Mouse (Mus musculus) embryonic facial prominence, embryonic 15.5 days (tissue): ENCODE measurements around the gene Ikzf5. TPM values are rescaled to one million over a fixed set of nuclear protein-coding genes. Genes with fewer than 3 reads are reported as not detected.
A peak's percentile ranks its signal among the peaks of the same experiment; 100 is the strongest.
"Not testable (repeated sequence)": the region's sequence is repeated elsewhere in the genome, so short reads cannot be mapped to it uniquely, and the experiment has no call there.

Source experiments
- ATAC-seq: fragments of 200-750 bp; cut with Nextera tagmentation; 2 replicates; pipeline ENCODE4 v1.8.0; 2017; ENCODE audit warnings: low read depth, moderate TSS enrichment; ENCODE audit not compliant: insufficient number of reproducible peaks, low FRiP score, low TSS enrichment
- H3K27ac ChIP-seq: fragments of 300-500 bp; sonication (generic); replicated peaks from 2 replicates; pipeline ENCODE4 v1.5.1; 2015; ENCODE audit warnings: mild to moderate bottlenecking, inconsistent platforms
- H3K27me3 ChIP-seq: fragments of 300-500 bp; sonication (generic); 2 replicates; pipeline ENCODE4 v1.6.1; 2015; ENCODE audit warnings: inconsistent platforms
- H3K36me3 ChIP-seq: fragments of 300-500 bp; sonication (generic); 2 replicates; pipeline ENCODE4 v1.6.1; 2015; ENCODE audit warnings: mild to moderate bottlenecking, inconsistent platforms
- H3K4me1 ChIP-seq: fragments of 300-500 bp; sonication (generic); 2 replicates; pipeline ENCODE4 v1.6.1; 2015; ENCODE audit warnings: inconsistent platforms
- H3K4me2 ChIP-seq: fragments of 300-500 bp; sonication (generic); replicated peaks from 2 replicates; pipeline ENCODE4 v1.6.1; 2015; ENCODE audit warnings: mild to moderate bottlenecking, inconsistent platforms
- H3K4me3 ChIP-seq: fragments of 300-500 bp; sonication (generic); replicated peaks from 2 replicates; pipeline ENCODE4 v1.5.1; 2015; ENCODE audit warnings: mild to moderate bottlenecking, inconsistent platforms
- H3K9ac ChIP-seq: fragments of 300-500 bp; sonication (generic); 2 replicates; pipeline ENCODE4 v1.6.1; 2015; ENCODE audit warnings: inconsistent platforms
- H3K9me3 ChIP-seq: fragments of 300-500 bp; sonication (generic); replicated peaks from 2 replicates; pipeline ENCODE4 v1.6.1; 2016; ENCODE audit warnings: inconsistent platforms
- WGBS: fragments of 180-500 bp; shearing (Covaris S2); methylation state at CpG from one replicate; pipeline ENCODE4 v1.1.7; 2015; 5-methylcytosine and 5-hydroxymethylcytosine counted together
- polyA plus RNA-seq: library from polyadenylated mRNA; unstranded; fragments of >200 nt; fragmentation: Nextera tagmentation; extraction: Ambion mirVana; gene quantifications from 2 replicates; pipeline ENCODE4 v1.2.1, GENCODE M21; 2015

Gene Ikzf5
- 12.4 and 13.1 TPM in 2 replicates for polyA plus RNA-seq

DNA sequence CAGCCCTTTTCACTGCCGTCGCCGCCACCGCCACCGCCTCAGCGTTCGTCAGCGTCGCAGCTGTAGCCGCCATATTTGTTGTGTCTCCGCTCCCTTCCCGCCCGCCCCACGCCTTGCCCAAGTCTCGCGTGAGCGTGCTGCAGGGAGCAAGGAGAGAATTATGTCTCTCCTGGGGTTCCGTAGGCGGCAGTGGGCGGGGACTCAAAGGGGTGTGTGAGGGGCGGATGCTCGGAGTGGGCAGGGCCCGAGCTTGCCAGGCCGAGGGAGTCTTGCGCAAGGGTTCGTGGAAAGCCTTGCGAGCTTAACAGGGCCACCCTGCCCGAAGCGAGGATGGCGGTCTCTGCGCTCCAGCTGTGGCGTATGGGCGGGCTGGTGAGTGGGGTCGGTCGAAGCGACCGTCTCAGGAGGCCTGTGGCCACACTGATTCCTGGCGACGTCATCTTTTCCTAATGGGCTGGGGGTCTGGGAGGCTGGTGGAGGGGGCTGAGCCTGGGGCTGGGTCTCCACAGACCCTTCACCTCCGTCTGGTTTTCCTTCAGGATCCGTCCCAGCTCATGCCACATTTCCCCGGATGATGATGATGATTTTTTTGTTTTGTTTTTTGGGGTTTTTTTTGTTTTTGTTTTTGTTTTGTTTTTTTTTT lies at the start of gene Ikzf5, which contains the start of gene Acadsb:
Gene Ikzf5, minus strand, starts transcription at position 106 of the 643 bp plus-strand sequence.
Gene Acadsb, plus strand, starts transcription at position 186 of the 643 bp plus-strand sequence.
- Histone ChIP-seq H3K4me2 (peak within 1 kb of the TSS; percentile 61), H3K9me3 (no peaks in the 10 kb centered on the region), H3K27me3 (no peaks in the 10 kb centered on the region), H3K36me3 (no peaks in the 10 kb centered on the region), H3K4me1 (peaks cover 17% of the 10 kb centered on the region; the same call in 1 of the 2 replicates), H3K27ac (peak within 1 kb of the TSS; percentile 82), H3K4me3 (peak within 1 kb of the TSS; percentile 98), H3K9ac (peak within 1 kb of the TSS; percentile 86)
- WGBS = 0% methylated on average over 41 of the region's 42 CpGs
- peak; percentile 100 for ATAC-seq

DNA sequence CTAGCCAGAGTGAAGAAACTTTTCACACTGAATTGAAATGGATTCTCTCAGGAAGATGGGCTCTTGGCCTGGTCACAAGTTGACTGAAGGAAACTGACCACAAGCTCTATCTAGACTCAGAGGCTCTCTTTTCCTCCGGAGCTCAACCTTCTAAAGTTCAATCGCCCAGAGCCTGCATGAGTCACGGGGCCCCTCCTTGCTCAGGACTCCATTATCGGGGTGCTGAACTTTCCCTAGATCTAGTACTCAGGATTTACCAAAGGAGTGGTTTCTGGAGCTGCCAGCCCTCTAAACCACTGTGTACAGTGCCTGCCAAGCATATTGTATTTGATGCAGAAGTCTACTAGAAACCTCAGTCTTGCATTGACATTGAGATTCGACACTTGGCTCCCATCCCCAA lies 46.4 kb upstream of the Ikzf5 start:
- Histone ChIP-seq H3K9ac (no peak overlapping the region), H3K9me3 (no peaks in the 10 kb centered on the region), H3K36me3 (no peaks in the 10 kb centered on the region), H3K27me3 (no peaks in the 10 kb centered on the region), H3K4me3 (no peak overlapping the region), H3K4me2 (no peak overlapping the region), H3K27ac (no peak overlapping the region), H3K4me1 (no peaks in the 10 kb centered on the region)
- ATAC-seq = no peak
- WGBS = 85% methylated on average over 5 of the region's 5 CpGs

- Histone ChIP-seq H3K27me3 (no peaks in the 10 kb centered on the region), H3K4me2 (no peak overlapping the region), H3K9me3 (no peaks in the 10 kb centered on the region), H3K4me1 (no peaks in the 10 kb centered on the region), H3K9ac (no peak overlapping the region), H3K27ac (no peak overlapping the region), H3K4me3 (no peak overlapping the region), H3K36me3 (peaks cover 27% of the 10 kb centered on the region)
- 64% methylated on average over 3 of the region's 3 CpGs for WGBS
- ATAC-seq = no peak
Measured at GRCm38 (mm10) chr7:131437051-131437450, 26.7 kb upstream of the Ikzf5 start.

DNA sequence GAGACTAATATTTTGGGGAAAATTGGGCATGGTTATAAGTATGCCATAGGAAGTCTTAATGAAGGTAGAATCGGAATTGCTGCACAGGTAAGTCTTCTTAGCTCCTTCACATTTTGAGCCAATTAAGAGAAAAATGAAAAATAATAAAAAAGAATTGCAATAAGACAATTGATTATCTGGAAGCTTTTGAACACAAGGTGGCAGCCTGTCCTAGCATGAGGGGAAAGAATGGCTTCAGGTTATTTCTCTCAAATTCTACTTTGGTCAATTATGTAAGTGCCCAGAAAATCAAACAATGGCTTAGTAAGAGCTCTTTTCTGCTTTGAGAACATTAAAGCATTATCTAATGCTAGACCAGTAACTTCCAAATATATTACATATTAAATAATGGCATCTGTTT lies 24.0 kb upstream of the Ikzf5 start:
- H3K36me3 ChIP-seq = peaks cover 37% of the 10 kb centered on the region
- no peak for ATAC-seq

DNA sequence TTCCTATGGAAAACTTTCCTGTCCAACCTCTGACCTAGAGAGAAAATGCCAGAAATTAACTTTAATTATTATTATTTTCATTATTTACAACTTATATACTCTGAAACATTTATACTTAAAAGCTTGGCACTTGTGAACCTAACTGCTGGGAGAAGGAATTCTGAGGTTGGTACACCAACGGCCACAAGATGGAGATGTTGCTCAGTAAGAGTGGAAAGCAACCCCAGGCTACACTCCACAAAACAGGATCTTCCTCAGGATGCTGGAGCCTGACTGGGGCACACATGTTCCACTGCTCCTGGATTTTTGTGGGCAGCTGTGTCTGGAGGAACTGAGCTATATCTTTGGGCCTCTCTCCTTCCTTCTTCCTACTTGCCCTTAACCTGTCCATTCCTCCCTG lies 21.9 kb upstream of the Ikzf5 start:
- no peaks in the 10 kb centered on the region for H3K27me3 ChIP-seq
- H3K36me3 ChIP-seq = peaks cover 44% of the 10 kb centered on the region
- WGBS = 19% methylated on average over 1 of the region's 1 CpGs
- no peak overlapping the region for H3K4me3 ChIP-seq
- no peaks in the 10 kb centered on the region for H3K9me3 ChIP-seq
- H3K9ac ChIP-seq = no peak overlapping the region
- no peak for ATAC-seq
- H3K4me1 ChIP-seq = no peaks in the 10 kb centered on the region
- H3K27ac ChIP-seq = no peak overlapping the region
- no peak overlapping the region for H3K4me2 ChIP-seq

More for the DNA sequence above, 24.0 kb upstream of the Ikzf5 start:
- 78% methylated on average over 1 of the region's 1 CpGs for WGBS
- no peak overlapping the region for H3K4me3 ChIP-seq
- H3K27ac ChIP-seq = no peak overlapping the region
- H3K4me2 ChIP-seq = no peak overlapping the region
- H3K4me1 ChIP-seq = no peaks in the 10 kb centered on the region
- H3K9ac ChIP-seq = no peak overlapping the region
- H3K27me3 ChIP-seq = no peaks in the 10 kb centered on the region
- H3K9me3 ChIP-seq = no peaks in the 10 kb centered on the region

- WGBS = 83% methylated on average over 5 of the region's 5 CpGs
- no peaks in the 10 kb centered on the region for H3K27me3 ChIP-seq
- no peak overlapping the region for H3K4me2 ChIP-seq
- H3K9me3 ChIP-seq = no peaks in the 10 kb centered on the region
- no peak for ATAC-seq
- H3K27ac ChIP-seq = no peak overlapping the region
- no peak overlapping the region for H3K9ac ChIP-seq
- H3K4me1 ChIP-seq = no peaks in the 10 kb centered on the region
- peaks cover 42% of the 10 kb centered on the region for H3K36me3 ChIP-seq
- H3K4me3 ChIP-seq = no peak overlapping the region
Measured at GRCm38 (mm10) chr7:131427331-131427730, 17.0 kb upstream of the Ikzf5 start.

- Histone ChIP-seq H3K4me2 (no peak overlapping the region), H3K36me3 (peaks cover 26% of the 10 kb centered on the region; the same call in 1 of the 2 replicates), H3K27me3 (no peaks in the 10 kb centered on the region), H3K9me3 (no peaks in the 10 kb centered on the region), H3K4me3 (no peak overlapping the region), H3K9ac (no peak overlapping the region), H3K27ac (no peak overlapping the region), H3K4me1 (no peaks in the 10 kb centered on the region)
- ATAC-seq = no peak
- WGBS = 79% methylated on average over 2 of the region's 2 CpGs
Measured at GRCm38 (mm10) chr7:131424912-131425311, 14.6 kb upstream of the Ikzf5 start.

- Histone ChIP-seq H3K4me2 (no peak overlapping the region), H3K36me3 (no peaks in the 10 kb centered on the region), H3K27me3 (no peaks in the 10 kb centered on the region), H3K4me1 (no peaks in the 10 kb centered on the region), H3K27ac (no peak overlapping the region), H3K9ac (no peak overlapping the region), H3K9me3 (no peaks in the 10 kb centered on the region), H3K4me3 (no peak overlapping the region)
- ATAC-seq = no peak
Measured at GRCm38 (mm10) chr7:131417605-131418004, 7.3 kb upstream of the Ikzf5 start.

DNA sequence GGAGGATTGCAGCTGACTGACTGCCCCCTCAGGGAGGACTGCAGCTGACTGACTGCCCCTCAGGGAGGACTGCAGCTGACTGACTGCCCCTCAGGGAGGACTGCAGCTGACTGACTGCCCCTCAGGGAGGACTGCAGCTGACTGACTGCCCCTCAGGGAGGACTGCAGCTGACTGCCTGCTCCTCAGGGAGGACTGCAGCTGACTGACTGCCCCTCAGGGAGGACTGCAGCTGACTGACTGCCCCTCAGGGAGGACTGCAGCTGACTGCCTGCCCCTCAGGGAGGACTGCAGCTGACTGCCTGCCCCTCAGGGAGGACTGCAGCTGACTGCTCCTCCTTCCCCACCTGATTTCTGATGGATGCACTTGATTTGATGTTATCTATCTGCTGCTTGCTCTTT lies 6.4 kb upstream of the Ikzf5 start:
- H3K27me3 ChIP-seq, H3K4me2 ChIP-seq, H3K36me3 ChIP-seq, ATAC-seq, H3K27ac ChIP-seq, H3K9ac ChIP-seq, H3K9me3 ChIP-seq, H3K4me3 ChIP-seq, H3K4me1 ChIP-seq: not testable (repeated sequence)

- peak overlapping the region; percentile 98 for H3K4me3 ChIP-seq
- 59% methylated on average over 2 of the region's 2 CpGs for WGBS
- H3K4me2 ChIP-seq = no peak overlapping the region; the same call in 1 of the 2 replicates
- no peak overlapping the region for H3K27ac ChIP-seq
- no peak overlapping the region for H3K9ac ChIP-seq
- no peaks in the 10 kb centered on the region for H3K9me3 ChIP-seq
- no peak for ATAC-seq
- no peaks in the 10 kb centered on the region for H3K27me3 ChIP-seq
- peaks cover 17% of the 10 kb centered on the region; the same call in 1 of the 2 replicates for H3K4me1 ChIP-seq
- no peaks in the 10 kb centered on the region for H3K36me3 ChIP-seq
Measured at GRCm38 (mm10) chr7:131411941-131412270, 1.6 kb upstream of the Ikzf5 start.

DNA sequence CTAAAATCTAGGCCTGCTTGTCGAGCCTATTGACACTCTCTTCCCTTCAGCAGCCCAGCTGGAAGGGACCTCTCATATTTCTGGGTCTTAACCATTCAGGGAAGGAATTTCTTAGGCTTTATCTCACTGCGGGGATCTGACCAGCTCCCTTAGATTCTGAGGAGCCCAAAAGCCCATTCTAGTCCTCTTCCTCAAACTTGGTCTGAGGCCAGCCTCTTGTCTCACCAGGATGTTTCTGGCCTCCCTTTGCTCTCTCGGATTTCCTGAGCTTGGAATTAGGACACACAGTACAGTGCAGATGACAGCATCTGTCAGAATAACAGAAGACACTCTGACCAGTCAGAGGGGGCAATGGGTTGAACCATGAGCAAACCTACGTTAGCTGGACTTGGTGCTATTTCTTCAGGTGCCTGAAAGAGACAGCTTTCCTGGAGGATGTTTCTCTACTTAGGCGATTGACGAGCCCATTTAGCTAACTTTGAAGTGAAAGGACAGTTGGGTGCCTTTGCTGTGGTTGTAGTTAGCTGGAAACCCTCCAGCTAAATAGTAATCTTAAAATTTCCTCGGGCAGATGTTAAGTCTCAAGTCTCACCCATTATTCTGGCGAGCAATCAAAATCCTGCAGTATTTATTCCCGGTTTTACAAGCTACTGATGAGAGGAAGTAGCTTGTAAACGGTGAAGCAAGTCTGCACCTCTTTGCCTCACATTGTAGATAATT lies 1.1 kb upstream of the Ikzf5 start:
- 36% methylated on average over 10 of the region's 10 CpGs for WGBS
- peak overlapping the region; percentile 61 for H3K4me2 ChIP-seq
- peak overlapping the region; percentile 86; the same call in 1 of the 2 replicates for H3K9ac ChIP-seq
- H3K4me3 ChIP-seq = peak overlapping the region; percentile 98
- H3K4me1 ChIP-seq = peaks cover 17% of the 10 kb centered on the region; the same call in 1 of the 2 replicates
- H3K27me3 ChIP-seq = no peaks in the 10 kb centered on the region
- ATAC-seq = no peak
- H3K27ac ChIP-seq = no peak overlapping the region
- no peaks in the 10 kb centered on the region for H3K9me3 ChIP-seq
- no peaks in the 10 kb centered on the region for H3K36me3 ChIP-seq
